Mouse (Mus musculus): Measurements from ENCODE around the gene Gm10563. TPM values are rescaled to one million over a fixed set of nuclear protein-coding genes. Genes with fewer than 3 reads are reported as not detected.

The Gm10563 gene
- polyA plus RNA-seq, 1 experiment from 2014 or later: not detected

DNA sequence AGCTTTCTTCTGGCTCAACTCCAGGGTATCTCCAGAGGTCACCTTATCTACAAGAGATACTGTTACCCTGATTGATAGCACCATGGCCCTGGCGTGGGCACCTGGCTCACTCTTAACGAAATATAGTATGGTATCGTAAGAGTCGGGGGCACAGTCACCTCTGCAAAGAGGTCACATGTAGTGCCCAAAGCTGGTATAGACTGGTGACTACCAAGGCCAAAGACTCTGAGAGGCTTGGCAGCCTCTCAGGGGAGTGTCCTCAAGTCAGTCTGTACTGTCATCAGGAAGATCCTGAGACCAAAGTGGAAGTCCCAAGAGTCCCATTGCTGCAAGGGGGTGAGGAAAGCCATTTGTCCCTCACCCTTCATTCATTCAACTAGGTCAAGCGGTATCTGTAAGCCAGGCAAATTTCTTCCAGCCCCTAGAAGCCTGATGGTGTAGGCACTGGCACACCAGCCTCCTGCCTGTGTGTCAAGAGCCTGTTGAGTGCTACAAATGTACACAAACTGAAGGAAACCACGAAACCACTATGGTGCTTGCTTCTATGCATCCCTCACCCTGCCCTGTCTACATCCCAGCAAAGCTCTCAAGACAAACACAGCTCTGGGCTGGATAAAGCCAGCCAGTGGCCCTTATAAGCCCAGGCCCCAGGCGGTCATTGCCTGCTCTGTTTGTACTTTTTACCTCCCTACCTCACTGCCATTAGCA lies 54.0 kb downstream of the Gm10563 start:
- WGBS: 86% methylated on average over 7 of the region's 7 CpGs
- no peaks in the 10 kb centered on the region for H3K4me1 ChIP-seq (replicated peaks)
- peaks cover 51% of the 10 kb centered on the region for H3K36me3 ChIP-seq
- ATAC-seq (ENCODE audit: insufficient number of reproducible peaks, insufficient read depth, low FRiP score, low TSS enrichment, low read depth): no peak
- H3K27me3 ChIP-seq: no peaks in the 10 kb centered on the region
- H3K9me3 ChIP-seq: no peaks in the 10 kb centered on the region
- H3K4me3 ChIP-seq (replicated peaks): no peak overlapping the region
- no peak overlapping the region for H3K9ac ChIP-seq (replicated peaks)
- no peak overlapping the region for H3K27ac ChIP-seq
- H3K4me2 ChIP-seq: no peak overlapping the region

- Histone ChIP-seq H3K27me3 (no peaks in the 10 kb centered on the region), H3K9me3 (no peaks in the 10 kb centered on the region), H3K4me3 (replicated peaks) (no peak overlapping the region), H3K36me3 (peaks cover 70% of the 10 kb centered on the region), H3K4me1 (replicated peaks) (no peaks in the 10 kb centered on the region), H3K27ac (no peak overlapping the region), H3K4me2 (no peak overlapping the region), H3K9ac (replicated peaks) (no peak overlapping the region)
- WGBS: 92% methylated on average over 5 of the region's 5 CpGs
- ATAC-seq (ENCODE audit: insufficient number of reproducible peaks, insufficient read depth, low FRiP score, low TSS enrichment, low read depth): no peak
Measured at GRCm38 (mm10) chr4:155589356-155589755, 55.9 kb downstream of the Gm10563 start.

DNA sequence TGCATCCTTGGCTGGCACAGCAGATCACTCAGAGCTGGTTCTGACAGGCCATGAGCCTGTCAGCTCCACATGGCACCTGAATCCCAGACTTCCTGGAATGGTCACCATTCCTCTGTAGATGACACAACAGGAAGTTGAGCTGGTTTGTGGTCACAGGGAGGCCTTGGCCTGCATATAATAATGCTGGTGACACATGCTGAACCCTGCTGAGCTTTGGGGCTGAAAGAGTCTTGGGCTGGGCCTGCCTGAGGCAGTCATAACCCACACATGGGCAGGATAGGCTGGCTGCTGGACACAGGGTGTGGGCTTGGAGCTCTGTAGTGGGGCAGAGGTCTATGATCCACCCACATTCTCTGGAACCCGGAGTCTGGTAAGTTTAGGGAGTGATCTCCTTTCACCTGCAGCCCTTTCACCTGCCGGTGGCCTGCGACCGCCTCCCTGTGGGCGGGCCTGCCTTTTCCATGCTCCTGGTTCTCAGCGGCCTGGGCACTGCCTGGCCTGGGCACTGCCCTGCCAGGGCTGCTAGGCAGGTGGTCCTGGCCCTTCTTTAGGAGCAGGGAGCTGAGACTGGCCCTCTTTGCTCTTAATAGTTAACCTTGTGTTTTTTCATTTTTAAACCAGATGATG lies 62.8 kb downstream of the Gm10563 start:
- no peaks in the 10 kb centered on the region for H3K4me1 ChIP-seq (replicated peaks)
- H3K9me3 ChIP-seq: no peaks in the 10 kb centered on the region
- ATAC-seq (ENCODE audit: insufficient number of reproducible peaks, insufficient read depth, low FRiP score, low TSS enrichment, low read depth): no peak
- H3K4me3 ChIP-seq (replicated peaks): no peak overlapping the region
- 93% methylated on average over 6 of the region's 6 CpGs for WGBS
- no peaks in the 10 kb centered on the region for H3K27me3 ChIP-seq
- no peak overlapping the region for H3K27ac ChIP-seq
- H3K9ac ChIP-seq (replicated peaks): no peak overlapping the region
- H3K4me2 ChIP-seq: no peak overlapping the region
- H3K36me3 ChIP-seq: peaks cover 78% of the 10 kb centered on the region

GRCm38 (mm10) chr4:155580420-155580819 lies 64.8 kb downstream of the Gm10563 start:
- Histone ChIP-seq H3K4me1 (replicated peaks) (no peaks in the 10 kb centered on the region), H3K9ac (replicated peaks) (no peak overlapping the region), H3K4me2 (no peak overlapping the region), H3K9me3 (no peaks in the 10 kb centered on the region), H3K27ac (no peak overlapping the region), H3K27me3 (no peaks in the 10 kb centered on the region), H3K4me3 (replicated peaks) (no peak overlapping the region), H3K36me3 (peaks cover 72% of the 10 kb centered on the region)
- 24% methylated on average over 1 of the region's 1 CpGs for WGBS
- ATAC-seq (ENCODE audit: insufficient number of reproducible peaks, insufficient read depth, low FRiP score, low TSS enrichment, low read depth): no peak

GRCm38 (mm10) chr4:155578336-155579125 lies 66.7 kb downstream of the Gm10563 start:
- no peak for ATAC-seq (ENCODE audit: insufficient number of reproducible peaks, insufficient read depth, low FRiP score, low TSS enrichment, low read depth)
- H3K4me1 ChIP-seq (replicated peaks): no peaks in the 10 kb centered on the region
- H3K36me3 ChIP-seq: peaks cover 54% of the 10 kb centered on the region
- H3K9me3 ChIP-seq: no peaks in the 10 kb centered on the region
- H3K9ac ChIP-seq (replicated peaks): no peak overlapping the region
- no peaks in the 10 kb centered on the region for H3K27me3 ChIP-seq
- no peak overlapping the region for H3K4me2 ChIP-seq
- H3K4me3 ChIP-seq (replicated peaks): no peak overlapping the region
- no peak overlapping the region for H3K27ac ChIP-seq
- WGBS: 86% methylated on average over 7 of the region's 7 CpGs

GRCm38 (mm10) chr4:155577741-155578140 lies 67.5 kb downstream of the Gm10563 start:
- WGBS: 89% methylated on average over 5 of the region's 5 CpGs
- no peak for ATAC-seq (ENCODE audit: insufficient number of reproducible peaks, insufficient read depth, low FRiP score, low TSS enrichment, low read depth)
- H3K4me1 ChIP-seq (replicated peaks): no peaks in the 10 kb centered on the region
- no peaks in the 10 kb centered on the region for H3K9me3 ChIP-seq
- no peaks in the 10 kb centered on the region for H3K27me3 ChIP-seq
- no peak overlapping the region for H3K4me3 ChIP-seq (replicated peaks)
- H3K4me2 ChIP-seq: no peak overlapping the region
- no peak overlapping the region for H3K27ac ChIP-seq
- no peak overlapping the region for H3K9ac ChIP-seq (replicated peaks)
- H3K36me3 ChIP-seq: peaks cover 47% of the 10 kb centered on the region

DNA sequence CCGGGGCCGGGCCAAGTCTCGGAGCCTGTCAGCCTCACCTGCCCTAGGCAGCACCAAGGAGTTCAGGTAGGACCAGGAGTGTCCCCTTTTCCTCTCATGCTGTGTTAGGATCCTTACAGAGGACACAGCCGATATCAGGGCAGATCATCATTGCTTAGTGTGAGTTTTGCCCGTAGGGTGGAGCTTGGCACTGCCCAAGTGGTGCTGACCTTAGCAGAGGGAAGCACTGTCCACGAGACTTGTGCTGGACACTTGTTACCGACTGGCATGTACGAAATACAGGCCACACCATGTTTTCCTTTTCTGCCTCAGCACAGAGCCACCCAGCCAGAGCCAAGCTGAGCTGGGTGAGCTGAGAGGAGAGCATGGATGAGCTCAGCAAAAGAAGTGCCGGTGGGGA lies 68.1 kb downstream of the Gm10563 start:
- Histone ChIP-seq H3K4me3 (replicated peaks) (no peak overlapping the region), H3K36me3 (peaks cover 40% of the 10 kb centered on the region), H3K27ac (no peak overlapping the region)

GRCm38 (mm10) chr4:155575521-155575920 lies 69.7 kb downstream of the Gm10563 start:
- 91% methylated on average over 8 of the region's 8 CpGs for WGBS
- H3K4me3 ChIP-seq (replicated peaks): no peak overlapping the region
- no peaks in the 10 kb centered on the region for H3K27me3 ChIP-seq
- no peaks in the 10 kb centered on the region for H3K9me3 ChIP-seq
- no peak overlapping the region for H3K9ac ChIP-seq (replicated peaks)
- H3K4me1 ChIP-seq (replicated peaks): no peaks in the 10 kb centered on the region
- H3K27ac ChIP-seq: no peak overlapping the region
- H3K36me3 ChIP-seq: peaks cover 36% of the 10 kb centered on the region
- no peak for ATAC-seq (ENCODE audit: insufficient number of reproducible peaks, insufficient read depth, low FRiP score, low TSS enrichment, low read depth)
- no peak overlapping the region for H3K4me2 ChIP-seq

More for the DNA sequence above, 68.1 kb downstream of the Gm10563 start:
- WGBS: 95% methylated on average over 9 of the region's 9 CpGs
- H3K9ac ChIP-seq (replicated peaks): no peak overlapping the region
- no peak overlapping the region for H3K4me2 ChIP-seq
- no peaks in the 10 kb centered on the region for H3K9me3 ChIP-seq
- no peak for ATAC-seq (ENCODE audit: insufficient number of reproducible peaks, insufficient read depth, low FRiP score, low TSS enrichment, low read depth)
- H3K4me1 ChIP-seq (replicated peaks): no peaks in the 10 kb centered on the region
- no peaks in the 10 kb centered on the region for H3K27me3 ChIP-seq

DNA sequence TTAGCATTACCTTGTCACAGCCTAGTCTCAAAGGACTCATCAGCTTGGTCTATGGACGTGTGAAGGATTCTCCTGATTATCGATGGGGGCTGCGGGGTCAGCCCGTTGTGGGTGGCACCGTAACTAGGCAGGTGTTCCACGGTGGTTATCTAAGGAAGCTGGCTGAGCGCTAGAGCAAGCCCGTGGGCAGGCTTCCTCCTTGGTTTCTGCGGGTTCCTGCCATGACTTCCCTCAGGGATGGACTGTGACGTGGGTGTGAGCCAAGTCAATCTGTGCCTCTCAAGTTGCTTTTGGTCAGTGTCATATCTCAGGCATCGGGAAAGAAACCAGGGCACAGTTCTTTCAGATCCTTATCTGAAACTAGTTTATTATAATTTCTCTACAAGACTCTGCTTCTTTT lies 70.3 kb downstream of the Gm10563 start:
- no peaks in the 10 kb centered on the region for H3K9me3 ChIP-seq
- WGBS: 93% methylated on average over 11 of the region's 11 CpGs
- no peak overlapping the region for H3K9ac ChIP-seq (replicated peaks)
- H3K4me1 ChIP-seq (replicated peaks): no peaks in the 10 kb centered on the region
- H3K27ac ChIP-seq: no peak overlapping the region
- no peak overlapping the region for H3K4me3 ChIP-seq (replicated peaks)
- no peaks in the 10 kb centered on the region for H3K27me3 ChIP-seq
- ATAC-seq (ENCODE audit: insufficient number of reproducible peaks, insufficient read depth, low FRiP score, low TSS enrichment, low read depth): no peak
- H3K36me3 ChIP-seq: peaks cover 34% of the 10 kb centered on the region
- H3K4me2 ChIP-seq: no peak overlapping the region

- Histone ChIP-seq H3K4me1 (replicated peaks) (no peaks in the 10 kb centered on the region), H3K9ac (replicated peaks) (no peak overlapping the region), H3K9me3 (no peaks in the 10 kb centered on the region), H3K27me3 (no peaks in the 10 kb centered on the region), H3K36me3 (peaks cover 29% of the 10 kb centered on the region), H3K27ac (no peak overlapping the region), H3K4me2 (no peak overlapping the region), H3K4me3 (replicated peaks) (no peak overlapping the region)
- ATAC-seq (ENCODE audit: insufficient number of reproducible peaks, insufficient read depth, low FRiP score, low TSS enrichment, low read depth): no peak
- WGBS: 89% methylated on average over 9 of the region's 9 CpGs
Measured at GRCm38 (mm10) chr4:155573876-155574275, 71.3 kb downstream of the Gm10563 start.

- Histone ChIP-seq H3K4me2 (no peak overlapping the region), H3K9ac (replicated peaks) (no peak overlapping the region), H3K27ac (no peak overlapping the region), H3K36me3 (peaks cover 21% of the 10 kb centered on the region), H3K4me3 (replicated peaks) (no peak overlapping the region), H3K4me1 (replicated peaks) (no peaks in the 10 kb centered on the region), H3K27me3 (no peaks in the 10 kb centered on the region), H3K9me3 (no peaks in the 10 kb centered on the region)
- no peak for ATAC-seq (ENCODE audit: insufficient number of reproducible peaks, insufficient read depth, low FRiP score, low TSS enrichment, low read depth)
- 91% methylated on average over 2 of the region's 2 CpGs for WGBS
Measured at GRCm38 (mm10) chr4:155573155-155573554, 72.1 kb downstream of the Gm10563 start.

Measured in limb, embryonic 12.5 days (tissue).